Mouse (Mus musculus) embryonic facial prominence, embryonic 12.5 days (tissue): ENCODE results near the gene Ifna4. TPM values are rescaled to one million over a fixed set of nuclear protein-coding genes. Genes with fewer than 3 reads are reported as not detected.
"Not testable (repeated sequence)": the region's sequence is repeated elsewhere in the genome, so short reads cannot be mapped to it uniquely, and the experiment has no call there.

Experiments used
- ATAC-seq: fragments of 200-750 bp; cut with Nextera tagmentation; 2 replicates; pipeline ENCODE4 v1.8.0; 2017; ENCODE audit not compliant: insufficient number of reproducible peaks, insufficient read depth, low FRiP score, low TSS enrichment
- H3K27ac ChIP-seq: fragments of 300-500 bp; sonication (generic); 2 replicates; pipeline ENCODE4 v1.5.1; 2016; ENCODE audit warnings: mild to moderate bottlenecking
- H3K27me3 ChIP-seq: fragments of 300-500 bp; sonication (generic); 2 replicates; pipeline ENCODE4 v1.6.1; 2016; ENCODE audit warnings: mild to moderate bottlenecking, moderate library complexity
- H3K36me3 ChIP-seq: fragments of 300-500 bp; sonication (generic); 2 replicates; pipeline ENCODE4 v1.6.1; 2016; ENCODE audit warnings: mild to moderate bottlenecking
- H3K4me1 ChIP-seq: fragments of 300-500 bp; sonication (generic); 2 replicates; pipeline ENCODE4 v1.6.1; 2016
- H3K4me2 ChIP-seq: fragments of 300-500 bp; sonication (generic); replicated peaks from 2 replicates; pipeline ENCODE4 v1.6.1; 2016; ENCODE audit warnings: mild to moderate bottlenecking, moderate library complexity
- H3K4me3 ChIP-seq: fragments of 300-500 bp; sonication (generic); 2 replicates; pipeline ENCODE4 v1.5.1; 2016; ENCODE audit warnings: mild to moderate bottlenecking
- H3K9ac ChIP-seq: fragments of 300-500 bp; sonication (generic); 2 replicates; pipeline ENCODE4 v1.6.1; 2016; ENCODE audit warnings: mild to moderate bottlenecking, moderate library complexity
- H3K9me3 ChIP-seq: fragments of 300-500 bp; sonication (generic); 2 replicates; pipeline ENCODE4 v1.6.1; 2016; ENCODE audit warnings: mild to moderate bottlenecking, moderate library complexity
- WGBS: fragments of 180-500 bp; shearing (Covaris S2); methylation state at CpG from one replicate; pipeline ENCODE4 v1.1.7; 2016; 5-methylcytosine and 5-hydroxymethylcytosine counted together
- polyA plus RNA-seq: library from polyadenylated mRNA; unstranded; fragments of >200 nt; fragmentation: Nextera tagmentation; extraction: Ambion mirVana; gene quantifications from 2 replicates; pipeline ENCODE4 v1.2.1, GENCODE M21; 2016

Ifna4 gene
- polyA plus RNA-seq = not detected in 2 replicates

- Histone ChIP-seq H3K36me3 (no peaks in the 10 kb centered on the region), H3K27me3 (no peaks in the 10 kb centered on the region), H3K9me3 (no peaks in the 10 kb centered on the region), H3K27ac (no peak within 1 kb of the TSS), H3K4me1 (no peaks in the 10 kb centered on the region), H3K4me2 (no peak within 1 kb of the TSS), H3K9ac (no peak within 1 kb of the TSS), H3K4me3 (no peak within 1 kb of the TSS)
- WGBS = 43% methylated on average over 2 of the region's 2 CpGs
- ATAC-seq = no peak
Measured at GRCm38 (mm10) chr4:88841438-88841911, at the start of gene Ifna4. TSS of gene Ifna4 (plus strand) at chr4:88841861.

- WGBS = 1% methylated on average over 14 of the region's 52 CpGs
Measured at GRCm38 (mm10) chr4:88793936-88794675, 47.6 kb upstream of the Ifna4 start, which contains the start of gene Gm13275. TSS of gene Gm13275 (plus strand) at chr4:88794487.

GRCm38 (mm10) chr4:88797097-88797496, 44.6 kb upstream of the Ifna4 start, which contains the start of gene Gm13279:
TSS of gene Gm13279 (plus strand) at chr4:88797397.
- no CpG with 5 or more reads among the region's 28 CpGs for WGBS
- not testable (repeated sequence) for ATAC-seq, H3K36me3 ChIP-seq

More at GRCm38 (mm10) chr4:88793936-88794675, 47.6 kb upstream of the Ifna4 start, which contains the start of gene Gm13275:
- H3K9me3 ChIP-seq, ATAC-seq, H3K36me3 ChIP-seq, H3K27me3 ChIP-seq, H3K4me2 ChIP-seq, H3K27ac ChIP-seq, H3K4me1 ChIP-seq, H3K9ac ChIP-seq, H3K4me3 ChIP-seq: not testable (repeated sequence)

GRCm38 (mm10) chr4:88799365-88799764, 42.3 kb upstream of the Ifna4 start, which contains the start of gene Gm13285:
TSS of gene Gm13285 (plus strand) at chr4:88799665.
- H3K4me3 ChIP-seq, H3K9me3 ChIP-seq, H3K9ac ChIP-seq, ATAC-seq, H3K4me1 ChIP-seq, H3K36me3 ChIP-seq, H3K4me2 ChIP-seq, H3K27ac ChIP-seq, H3K27me3 ChIP-seq: not testable (repeated sequence)
- 10% methylated on average over 6 of the region's 7 CpGs for WGBS

More at GRCm38 (mm10) chr4:88797097-88797496, 44.6 kb upstream of the Ifna4 start, which contains the start of gene Gm13279:
- not testable (repeated sequence) for H3K4me2 ChIP-seq, H3K27ac ChIP-seq, H3K9ac ChIP-seq, H3K9me3 ChIP-seq, H3K4me3 ChIP-seq, H3K4me1 ChIP-seq, H3K27me3 ChIP-seq

- no CpG with 5 or more reads among the region's 29 CpGs for WGBS
- ATAC-seq, H3K27me3 ChIP-seq, H3K9me3 ChIP-seq, H3K36me3 ChIP-seq, H3K4me1 ChIP-seq, H3K27ac ChIP-seq, H3K4me2 ChIP-seq, H3K4me3 ChIP-seq, H3K9ac ChIP-seq: not testable (repeated sequence)
Measured at GRCm38 (mm10) chr4:88802954-88803353, 38.7 kb upstream of the Ifna4 start, which contains the start of gene Gm13287. TSS of gene Gm13287 (plus strand) at chr4:88803254.

- not testable (repeated sequence) for H3K27ac ChIP-seq, H3K4me1 ChIP-seq, H3K36me3 ChIP-seq, H3K9me3 ChIP-seq, H3K9ac ChIP-seq, ATAC-seq, H3K27me3 ChIP-seq
- Histone ChIP-seq H3K4me3 (0 out of 2 replicates have a peak within 1 kb of the TSS, but pooled peaks have one; percentile 22), H3K4me2 (peak within 1 kb of the TSS; percentile 32; the same call in 1 of the 2 replicates)
- WGBS = no CpG with 5 or more reads among the region's 8 CpGs
Measured at GRCm38 (mm10) chr4:88805231-88805630, 36.4 kb upstream of the Ifna4 start, which contains the start of gene Gm13288. TSS of gene Gm13288 (plus strand) at chr4:88805531.

- WGBS = 0% methylated on average over 14 of the region's 34 CpGs
- H3K27me3 ChIP-seq, H3K9ac ChIP-seq, ATAC-seq, H3K36me3 ChIP-seq, H3K9me3 ChIP-seq, H3K27ac ChIP-seq, H3K4me1 ChIP-seq: not testable (repeated sequence)
- peak overlapping the region; percentile 32; the same call in 1 of the 2 replicates for H3K4me2 ChIP-seq
- 0 out of 2 replicates have a peak overlapping the region, but pooled peaks have one; percentile 22 for H3K4me3 ChIP-seq
Measured at GRCm38 (mm10) chr4:88805761-88806160, 35.9 kb upstream of the Ifna4 start.

GRCm38 (mm10) chr4:88815928-88816327, 25.7 kb upstream of the Ifna4 start, which contains the start of gene Ifna7:
TSS of gene Ifna7 (plus strand) at chr4:88816228.
- Histone ChIP-seq H3K4me3 (no peak within 1 kb of the TSS), H3K4me2 (no peak within 1 kb of the TSS)
- 61% methylated on average over 3 of the region's 3 CpGs for WGBS

GRCm38 (mm10) chr4:88819659-88820058, 22.0 kb upstream of the Ifna4 start, which contains the start of gene Ifna11:
TSS of gene Ifna11 (plus strand) at chr4:88819959.
- no peak within 1 kb of the TSS for H3K27ac ChIP-seq
- no peaks in the 10 kb centered on the region for H3K36me3 ChIP-seq
- no peaks in the 10 kb centered on the region for H3K9me3 ChIP-seq
- no peaks in the 10 kb centered on the region for H3K27me3 ChIP-seq
- H3K9ac ChIP-seq = no peak within 1 kb of the TSS
- H3K4me3 ChIP-seq = no peak within 1 kb of the TSS
- ATAC-seq = no peak
- no peak within 1 kb of the TSS for H3K4me2 ChIP-seq
- 96% methylated on average over 1 of the region's 1 CpGs for WGBS
- H3K4me1 ChIP-seq = no peaks in the 10 kb centered on the region

More at GRCm38 (mm10) chr4:88815928-88816327, 25.7 kb upstream of the Ifna4 start, which contains the start of gene Ifna7:
- Histone ChIP-seq H3K9ac (no peak within 1 kb of the TSS), H3K27me3 (no peaks in the 10 kb centered on the region), H3K27ac (no peak within 1 kb of the TSS), H3K4me1 (no peaks in the 10 kb centered on the region), H3K9me3 (no peaks in the 10 kb centered on the region), H3K36me3 (no peaks in the 10 kb centered on the region)
- ATAC-seq = no peak

- Histone ChIP-seq H3K4me3 (no peak overlapping the region), H3K9me3 (no peaks in the 10 kb centered on the region), H3K27ac (no peak overlapping the region), H3K27me3 (no peaks in the 10 kb centered on the region), H3K4me1 (no peaks in the 10 kb centered on the region), H3K36me3 (no peaks in the 10 kb centered on the region), H3K9ac (no peak overlapping the region), H3K4me2 (no peak overlapping the region)
- WGBS = 26% methylated on average over 4 of the region's 4 CpGs
- no peak for ATAC-seq
Measured at GRCm38 (mm10) chr4:88822995-88823394, 18.7 kb upstream of the Ifna4 start.

GRCm38 (mm10) chr4:88827116-88827515, 14.5 kb upstream of the Ifna4 start, which contains the start of gene Ifna6:
TSS of gene Ifna6 (plus strand) at chr4:88827416.
- not testable (repeated sequence) for H3K9me3 ChIP-seq, H3K4me1 ChIP-seq

GRCm38 (mm10) chr4:88830523-88830922, 11.1 kb upstream of the Ifna4 start:
- H3K4me3 ChIP-seq = no peak overlapping the region
- H3K27me3 ChIP-seq = no peaks in the 10 kb centered on the region
- no peaks in the 10 kb centered on the region for H3K4me1 ChIP-seq
- no peak overlapping the region for H3K4me2 ChIP-seq
- H3K9ac ChIP-seq = no peak overlapping the region
- no peaks in the 10 kb centered on the region for H3K9me3 ChIP-seq
- H3K36me3 ChIP-seq = no peaks in the 10 kb centered on the region
- H3K27ac ChIP-seq = no peak overlapping the region
- 35% methylated on average over 4 of the region's 4 CpGs for WGBS
- ATAC-seq = no peak

More at GRCm38 (mm10) chr4:88827116-88827515, 14.5 kb upstream of the Ifna4 start, which contains the start of gene Ifna6:
- not testable (repeated sequence) for H3K4me3 ChIP-seq, H3K4me2 ChIP-seq, H3K27ac ChIP-seq, H3K27me3 ChIP-seq, ATAC-seq, H3K9ac ChIP-seq, H3K36me3 ChIP-seq
